Mouse (Mus musculus) heart, embryonic 10.5 days (tissue): ENCODE measurements around the gene Atp13a5. TPM values are rescaled to one million over a fixed set of nuclear protein-coding genes. Genes with fewer than 3 reads are reported as not detected.

Source experiments
- DNase-seq: peaks from one replicate; pipeline ENCODE4 v3.0.0-alpha.2; 2017; ENCODE audit warnings: low spot score
- H3K27ac ChIP-seq: fragments of 300-500 bp; sonication (generic); 2 replicates; pipeline ENCODE4 v1.5.1; 2016; ENCODE audit warnings: mild to moderate bottlenecking
- H3K27me3 ChIP-seq: fragments of 300-500 bp; sonication (generic); 2 replicates; pipeline ENCODE4 v1.6.1; 2016; ENCODE audit warnings: mild to moderate bottlenecking; ENCODE audit not compliant: poor library complexity, insufficient read depth, severe bottlenecking
- H3K36me3 ChIP-seq: fragments of 300-500 bp; sonication (generic); 2 replicates; pipeline ENCODE4 v1.6.1; 2016; ENCODE audit warnings: mild to moderate bottlenecking, moderate library complexity
- H3K4me1 ChIP-seq: fragments of 300-500 bp; sonication (generic); 2 replicates; pipeline ENCODE4 v1.6.1; 2016; ENCODE audit warnings: mild to moderate bottlenecking
- H3K4me3 ChIP-seq: fragments of 300-500 bp; sonication (generic); 2 replicates; pipeline ENCODE4 v1.5.1; 2016; ENCODE audit warnings: mild to moderate bottlenecking, moderate library complexity
- H3K9me3 ChIP-seq: fragments of 300-500 bp; sonication (generic); 2 replicates; pipeline ENCODE4 v1.6.1; 2016; ENCODE audit warnings: mild to moderate bottlenecking, moderate library complexity
- WGBS: fragments of 180-500 bp; shearing (Covaris S2); methylation state at CpG from one replicate; pipeline ENCODE4 v1.1.7; 2016; 5-methylcytosine and 5-hydroxymethylcytosine counted together
- polyA plus RNA-seq: library from polyadenylated mRNA; unstranded; fragments of >200 nt; fragmentation: Nextera tagmentation; extraction: Ambion mirVana; gene quantifications from 2 replicates; pipeline ENCODE4 v1.2.1, GENCODE M21; 2016

Gene Atp13a5
- polyA plus RNA-seq: not detected in 2 replicates

- H3K4me1 ChIP-seq: no peaks in the 10 kb centered on the region
- H3K27ac ChIP-seq: no peak within 1 kb of the TSS
- no peak for DNase-seq
- H3K27me3 ChIP-seq: no peaks in the 10 kb centered on the region
- no peaks in the 10 kb centered on the region for H3K9me3 ChIP-seq
- no peak within 1 kb of the TSS for H3K4me3 ChIP-seq
- H3K36me3 ChIP-seq: no peaks in the 10 kb centered on the region
- WGBS: 64% methylated on average over 4 of the region's 4 CpGs
Measured at GRCm38 (mm10) chr16:29378458-29378857, at the start of gene Atp13a5. Atp13a5 (minus strand) TSS chr16:29378732.

GRCm38 (mm10) chr16:29414822-29415221, 36.3 kb upstream of the Atp13a5 start:
- Histone ChIP-seq H3K27ac (no peak overlapping the region), H3K4me1 (no peaks in the 10 kb centered on the region), H3K27me3 (no peaks in the 10 kb centered on the region), H3K9me3 (no peaks in the 10 kb centered on the region), H3K4me3 (no peak overlapping the region), H3K36me3 (no peaks in the 10 kb centered on the region)
- 79% methylated on average over 6 of the region's 6 CpGs for WGBS
- DNase-seq: no peak

DNA sequence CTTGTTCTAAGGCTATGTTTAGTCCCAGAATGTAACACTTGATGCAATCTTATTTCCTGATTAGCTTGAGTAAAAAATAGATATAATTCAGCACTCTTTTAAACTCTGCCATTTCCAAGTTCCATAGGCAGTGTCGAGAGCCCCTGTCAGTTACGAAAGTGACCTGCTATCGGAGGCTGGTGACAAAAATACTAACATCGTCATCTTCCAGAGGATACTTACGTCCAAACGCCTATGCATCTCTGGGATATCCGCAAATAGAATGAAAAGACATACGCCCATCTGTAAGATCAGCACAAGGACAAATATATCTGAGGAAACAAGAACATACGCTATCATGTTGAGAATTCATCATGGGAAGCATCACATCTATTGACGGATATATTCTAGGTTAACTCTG, 28.8 kb upstream of the Atp13a5 start:
- H3K27me3 ChIP-seq: no peaks in the 10 kb centered on the region
- no peak for DNase-seq
- no peaks in the 10 kb centered on the region for H3K9me3 ChIP-seq
- WGBS: 83% methylated on average over 10 of the region's 10 CpGs
- 0 out of 2 replicates have a peak, but pooled peaks cover 2% of the 10 kb centered on the region for H3K4me1 ChIP-seq
- H3K36me3 ChIP-seq: no peaks in the 10 kb centered on the region
- H3K27ac ChIP-seq: no peak overlapping the region
- no peak overlapping the region for H3K4me3 ChIP-seq

DNA sequence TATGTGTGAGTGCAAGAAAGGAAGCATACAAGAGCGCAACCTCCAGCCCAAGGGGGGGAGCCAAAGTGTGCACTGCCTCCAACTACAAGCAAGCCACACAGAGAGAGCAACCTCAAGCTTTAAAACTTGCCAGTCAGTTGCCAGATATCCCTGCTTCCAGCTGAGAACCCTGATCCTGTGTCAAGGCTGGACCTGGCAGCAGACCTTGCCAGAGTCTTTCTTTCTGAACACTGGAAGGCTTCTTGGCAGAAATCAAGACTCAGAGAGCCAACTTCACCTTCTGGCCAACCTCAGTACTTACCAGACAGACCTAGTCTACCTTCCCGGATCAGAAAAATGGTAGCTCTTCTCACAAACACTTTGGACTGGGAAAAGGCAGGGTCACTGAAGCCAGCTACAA, 20.5 kb upstream of the Atp13a5 start:
- no peak overlapping the region for H3K27ac ChIP-seq
- no peaks in the 10 kb centered on the region for H3K27me3 ChIP-seq
- 94% methylated on average over 2 of the region's 2 CpGs for WGBS
- H3K4me3 ChIP-seq: no peak overlapping the region
- H3K9me3 ChIP-seq: no peaks in the 10 kb centered on the region
- H3K36me3 ChIP-seq: no peaks in the 10 kb centered on the region
- H3K4me1 ChIP-seq: 0 out of 2 replicates have a peak, but pooled peaks cover 2% of the 10 kb centered on the region
- no peak for DNase-seq

GRCm38 (mm10) chr16:29384781-29385180, 6.2 kb upstream of the Atp13a5 start:
- no peaks in the 10 kb centered on the region for H3K36me3 ChIP-seq
- 76% methylated on average over 4 of the region's 4 CpGs for WGBS
- no peaks in the 10 kb centered on the region for H3K9me3 ChIP-seq
- DNase-seq: no peak
- H3K4me1 ChIP-seq: no peaks in the 10 kb centered on the region
- no peak overlapping the region for H3K4me3 ChIP-seq
- no peak overlapping the region for H3K27ac ChIP-seq
- no peaks in the 10 kb centered on the region for H3K27me3 ChIP-seq

GRCm38 (mm10) chr16:29374636-29375035, 3.9 kb downstream of the Atp13a5 start:
- no peak overlapping the region for H3K4me3 ChIP-seq
- no peaks in the 10 kb centered on the region for H3K9me3 ChIP-seq
- no peak overlapping the region for H3K27ac ChIP-seq
- no peak for DNase-seq
- H3K27me3 ChIP-seq: no peaks in the 10 kb centered on the region
- 85% methylated on average over 8 of the region's 8 CpGs for WGBS
- no peaks in the 10 kb centered on the region for H3K36me3 ChIP-seq
- no peaks in the 10 kb centered on the region for H3K4me1 ChIP-seq

- DNase-seq: no peak
- Histone ChIP-seq H3K4me3 (no peak overlapping the region), H3K9me3 (no peaks in the 10 kb centered on the region), H3K27me3 (no peaks in the 10 kb centered on the region), H3K27ac (no peak overlapping the region), H3K36me3 (no peaks in the 10 kb centered on the region), H3K4me1 (no peaks in the 10 kb centered on the region)
- 65% methylated on average over 3 of the region's 3 CpGs for WGBS
Measured at GRCm38 (mm10) chr16:29331351-29332044, 47.0 kb downstream of the Atp13a5 start.

- DNase-seq: no peak
- Histone ChIP-seq H3K36me3 (no peaks in the 10 kb centered on the region), H3K27me3 (no peaks in the 10 kb centered on the region), H3K4me3 (no peak overlapping the region), H3K27ac (no peak overlapping the region), H3K9me3 (no peaks in the 10 kb centered on the region), H3K4me1 (no peaks in the 10 kb centered on the region)
- 70% methylated on average over 5 of the region's 5 CpGs for WGBS
Measured at GRCm38 (mm10) chr16:29330948-29331347, 47.6 kb downstream of the Atp13a5 start.

- H3K4me3 ChIP-seq: no peak overlapping the region
- no peak overlapping the region for H3K27ac ChIP-seq
- no peaks in the 10 kb centered on the region for H3K4me1 ChIP-seq
- WGBS: 71% methylated on average over 2 of the region's 2 CpGs
- H3K27me3 ChIP-seq: no peaks in the 10 kb centered on the region
- no peaks in the 10 kb centered on the region for H3K9me3 ChIP-seq
- no peaks in the 10 kb centered on the region for H3K36me3 ChIP-seq
- DNase-seq: no peak
Measured at GRCm38 (mm10) chr16:29329213-29329612, 49.3 kb downstream of the Atp13a5 start.

- H3K27ac ChIP-seq: no peak overlapping the region
- H3K36me3 ChIP-seq: no peaks in the 10 kb centered on the region
- no peaks in the 10 kb centered on the region for H3K9me3 ChIP-seq
- no peaks in the 10 kb centered on the region for H3K27me3 ChIP-seq
- 66% methylated on average over 3 of the region's 3 CpGs for WGBS
- H3K4me1 ChIP-seq: no peaks in the 10 kb centered on the region
- H3K4me3 ChIP-seq: no peak overlapping the region
- DNase-seq: no peak
Measured at GRCm38 (mm10) chr16:29327910-29328309, 50.6 kb downstream of the Atp13a5 start.

DNA sequence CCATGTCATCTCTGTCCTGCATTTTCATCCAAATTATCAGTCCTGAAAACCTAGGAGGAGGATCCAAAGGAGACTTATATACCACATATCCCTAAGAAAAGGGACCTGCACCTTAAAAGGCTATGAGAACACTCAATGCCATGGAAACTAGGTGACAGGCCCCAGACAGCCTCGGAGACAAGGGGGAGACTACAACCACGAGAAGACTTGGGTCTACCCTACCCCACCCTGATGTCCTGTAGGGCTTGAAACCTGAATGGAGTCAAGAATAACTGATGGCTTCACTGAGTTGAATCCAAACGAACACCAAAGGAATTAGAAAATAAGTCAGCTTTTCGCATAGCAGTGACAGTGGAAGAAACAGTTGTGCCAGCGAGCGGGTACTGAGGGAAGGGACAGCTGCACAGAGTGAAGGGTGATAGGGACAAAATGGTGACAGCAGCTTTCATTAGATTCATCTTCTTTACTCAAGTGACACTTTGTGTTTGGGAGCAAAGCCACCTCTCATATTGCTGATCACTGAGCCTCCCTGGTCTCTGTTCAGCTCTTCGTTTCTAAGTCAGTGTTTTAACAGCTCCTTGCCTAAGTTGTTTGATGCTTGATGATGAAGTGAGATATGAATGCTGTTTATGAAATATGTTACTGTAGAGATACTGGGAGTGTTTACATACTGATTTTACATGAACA, 53.2 kb downstream of the Atp13a5 start:
- no peaks in the 10 kb centered on the region for H3K9me3 ChIP-seq
- H3K4me3 ChIP-seq: no peak overlapping the region
- no peaks in the 10 kb centered on the region for H3K27me3 ChIP-seq
- no peaks in the 10 kb centered on the region for H3K36me3 ChIP-seq
- no peak for DNase-seq
- WGBS: 82% methylated on average over 7 of the region's 7 CpGs
- no peaks in the 10 kb centered on the region for H3K4me1 ChIP-seq
- H3K27ac ChIP-seq: no peak overlapping the region

DNA sequence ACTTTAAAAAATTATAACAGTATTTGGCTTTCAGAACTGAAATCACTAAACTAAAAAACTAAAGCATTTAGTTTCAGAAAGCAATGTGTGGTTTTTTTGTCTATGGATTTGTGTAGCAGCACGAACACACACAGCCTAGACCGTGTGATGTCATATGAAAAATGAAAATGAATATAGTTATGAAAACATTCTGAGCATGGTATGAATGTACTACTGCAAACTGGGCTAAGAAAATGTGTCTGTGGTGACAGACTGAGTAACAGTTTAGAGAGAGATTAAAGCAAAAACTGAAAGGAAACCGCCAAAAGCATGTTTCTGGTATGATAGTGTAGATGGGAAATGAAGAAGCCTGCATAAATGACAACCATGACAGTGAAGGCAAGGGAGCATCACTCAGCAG, 57.8 kb downstream of the Atp13a5 start:
- H3K36me3 ChIP-seq: no peaks in the 10 kb centered on the region

GRCm38 (mm10) chr16:29315391-29315790, 63.1 kb downstream of the Atp13a5 start:
- Histone ChIP-seq H3K36me3 (no peaks in the 10 kb centered on the region), H3K9me3 (no peaks in the 10 kb centered on the region), H3K27me3 (no peaks in the 10 kb centered on the region), H3K27ac (no peak overlapping the region), H3K4me1 (no peaks in the 10 kb centered on the region), H3K4me3 (no peak overlapping the region)
- 76% methylated on average over 3 of the region's 3 CpGs for whole genome bisulfite sequencing
- no peak for DNase-seq

More for the DNA sequence above, 57.8 kb downstream of the Atp13a5 start:
- Histone ChIP-seq H3K9me3 (no peaks in the 10 kb centered on the region), H3K4me3 (no peak overlapping the region), H3K4me1 (no peaks in the 10 kb centered on the region), H3K27me3 (no peaks in the 10 kb centered on the region), H3K27ac (no peak overlapping the region)
- WGBS: 80% methylated on average over 3 of the region's 3 CpGs
- no peak for DNase-seq
